Mouse (Mus musculus) embryonic facial prominence, embryonic 14.5 days (tissue): Measurements from ENCODE around the gene Recql5. TPM values are rescaled to one million over a fixed set of nuclear protein-coding genes. Genes with fewer than 3 reads are reported as not detected.

ENCODE experiments used
- ATAC-seq: fragments of 200-750 bp; cut with Nextera tagmentation; 2 replicates; pipeline ENCODE4 v1.8.0; 2017; ENCODE audit warnings: low read depth, moderate number of reproducible peaks, moderate TSS enrichment
- DNase-seq: peaks from one replicate; pipeline ENCODE4 v3.0.0-alpha.2; 2015; ENCODE audit warnings: low spot score
- H3K27ac ChIP-seq: fragments of 300-500 bp; sonication (generic); replicated peaks from 2 replicates; pipeline ENCODE4 v1.5.1; 2014; ENCODE audit warnings: low read depth, mild to moderate bottlenecking, low read length, moderate library complexity
- H3K27me3 ChIP-seq: fragments of 300-500 bp; sonication (generic); replicated peaks from 2 replicates; pipeline ENCODE4 v1.6.1; 2014; ENCODE audit warnings: low read length; ENCODE audit not compliant: control insufficient read depth, insufficient read depth
- H3K36me3 ChIP-seq: fragments of 300-500 bp; sonication (generic); 2 replicates; pipeline ENCODE4 v1.6.1; 2014; ENCODE audit warnings: low read length, mixed read lengths; ENCODE audit not compliant: control insufficient read depth, insufficient read depth
- H3K4me1 ChIP-seq: fragments of 300-500 bp; sonication (generic); 2 replicates; pipeline ENCODE4 v1.6.1; 2014; ENCODE audit warnings: antibody characterized with exemption, low read length; ENCODE audit not compliant: control insufficient read depth, insufficient read depth
- H3K4me2 ChIP-seq: fragments of 300-500 bp; sonication (generic); 2 replicates; pipeline ENCODE4 v1.6.1; 2014; ENCODE audit warnings: low read depth, mild to moderate bottlenecking, low read length, moderate library complexity, mixed read lengths
- H3K4me3 ChIP-seq: fragments of 300-500 bp; sonication (generic); 2 replicates; pipeline ENCODE4 v1.5.1; 2014; ENCODE audit warnings: low read depth, mild to moderate bottlenecking, low read length
- H3K9ac ChIP-seq: fragments of 300-500 bp; sonication (generic); 2 replicates; pipeline ENCODE4 v1.6.1; 2014; ENCODE audit warnings: low read depth, mild to moderate bottlenecking, low read length, moderate library complexity, mixed read lengths
- H3K9me3 ChIP-seq: fragments of 300-500 bp; sonication (generic); 2 replicates; pipeline ENCODE4 v1.6.1; 2016; ENCODE audit warnings: low read length; ENCODE audit not compliant: control insufficient read depth
- WGBS: fragments of 180-500 bp; shearing (Covaris S2); extraction: QIAGEN DNeasy Blood & Tissue Kit; methylation state at CpG from one replicate; pipeline ENCODE4 v1.1.7; 2014; 5-methylcytosine and 5-hydroxymethylcytosine counted together
- polyA plus RNA-seq: library from polyadenylated mRNA; unstranded; fragments of >200 nt; fragmentation: Nextera tagmentation; extraction: Ambion mirVana; gene quantifications from 2 replicates; pipeline ENCODE4 v1.2.1, GENCODE M21; 2014

Gene Recql5
- polyA plus RNA-seq, 1 experiment from 2014 or later, result 13.3 TPM

DNA sequence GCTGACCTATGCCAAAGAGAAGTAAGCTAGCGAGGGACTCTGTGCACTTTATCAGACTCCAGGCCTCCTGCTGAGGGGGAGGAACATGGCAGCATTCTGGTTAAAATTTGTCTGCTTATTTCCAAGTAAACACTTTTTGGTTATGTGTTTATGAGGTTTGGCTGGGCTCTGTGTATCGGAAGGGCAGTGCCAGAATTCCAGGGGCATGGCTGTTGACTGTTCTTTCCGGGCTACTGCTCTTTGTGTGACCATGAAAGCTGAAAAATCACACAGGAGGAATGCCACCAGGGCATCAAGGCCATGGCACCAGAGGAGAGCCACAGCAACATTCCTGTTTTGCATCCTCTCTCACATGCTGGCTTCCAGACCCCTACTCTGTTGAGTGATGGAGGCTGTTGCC lies 27.2 kb downstream of the Recql5 start:
- no peak overlapping the region for H3K9ac ChIP-seq
- 74% methylated on average over 3 of the region's 3 CpGs for WGBS
- H3K4me1 ChIP-seq, result peaks cover 26% of the 10 kb centered on the region
- H3K36me3 ChIP-seq, result peaks cover 11% of the 10 kb centered on the region; the same call in 1 of the 2 replicates
- H3K4me3 ChIP-seq, result no peak overlapping the region
- no peaks in the 10 kb centered on the region for H3K9me3 ChIP-seq
- ATAC-seq, result no peak
- no peak overlapping the region; the same call in 1 of the 2 replicates for H3K27ac ChIP-seq
- no peak overlapping the region for H3K4me2 ChIP-seq
- no peaks in the 10 kb centered on the region for H3K27me3 ChIP-seq
- DNase-seq, result no peak

DNA sequence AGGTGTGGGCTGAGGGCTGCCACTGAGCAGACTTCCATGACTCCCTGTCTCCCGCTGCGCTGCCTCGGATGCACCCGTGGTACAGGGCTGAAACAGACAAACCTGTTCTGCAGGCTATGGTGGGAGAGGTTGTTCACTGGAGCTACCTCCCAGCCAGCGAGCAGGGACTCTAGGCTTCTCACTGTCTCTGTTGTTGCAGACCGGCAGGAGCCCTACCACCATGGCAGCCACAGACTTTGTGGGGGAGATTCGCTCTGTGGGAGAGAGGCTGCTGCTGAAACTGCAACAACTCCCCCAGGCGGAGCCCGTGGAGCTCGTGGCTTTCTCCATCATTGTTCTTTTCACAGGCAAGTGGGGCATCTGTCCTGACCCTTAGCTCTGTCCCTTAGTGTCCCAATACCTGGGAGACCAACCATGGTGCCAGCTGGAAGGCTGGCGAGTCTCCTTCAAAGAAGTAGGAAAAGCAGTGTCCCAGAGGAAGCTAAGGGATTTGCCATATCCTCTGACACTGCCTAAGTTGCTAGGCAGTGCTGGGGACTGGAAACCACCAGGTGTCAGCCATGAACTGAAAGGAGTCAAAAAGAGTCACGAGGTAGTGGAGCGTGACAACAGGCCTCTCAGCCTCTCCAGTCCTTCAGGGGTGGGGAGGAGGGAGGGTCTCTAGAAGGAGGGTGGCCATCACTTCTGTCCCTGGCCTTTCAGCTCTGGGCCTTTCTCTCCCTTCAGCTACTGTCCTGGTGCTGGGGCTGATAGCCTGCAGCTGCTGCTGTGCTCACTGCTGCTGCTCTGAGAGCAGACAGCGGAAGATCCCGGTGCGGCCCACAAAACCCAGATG lies 28.1 kb downstream of the Recql5 start:
- WGBS, result 39% methylated on average over 15 of the region's 16 CpGs
- DNase-seq (peak; percentile 86), ATAC-seq (peak; percentile 79)
- H3K27me3 ChIP-seq, result no peaks in the 10 kb centered on the region
- peaks cover 10% of the 10 kb centered on the region; the same call in 1 of the 2 replicates for H3K36me3 ChIP-seq
- peak overlapping the region; percentile 62 for H3K27ac ChIP-seq
- peak overlapping the region; percentile 5; the same call in 1 of the 2 replicates for H3K4me2 ChIP-seq
- H3K9ac ChIP-seq, result peak overlapping the region; percentile 41
- no peaks in the 10 kb centered on the region for H3K9me3 ChIP-seq
- peaks cover 29% of the 10 kb centered on the region for H3K4me1 ChIP-seq
- H3K4me3 ChIP-seq, result no peak overlapping the region

GRCm38 (mm10) chr11:115904231-115904955 lies 28.9 kb downstream of the Recql5 start:
- Histone ChIP-seq H3K27me3 (no peaks in the 10 kb centered on the region), H3K36me3 (peaks cover 10% of the 10 kb centered on the region; the same call in 1 of the 2 replicates), H3K4me3 (no peak overlapping the region), H3K9ac (no peak overlapping the region; the same call in 1 of the 2 replicates), H3K4me2 (no peak overlapping the region; the same call in 1 of the 2 replicates), H3K4me1 (peaks cover 36% of the 10 kb centered on the region), H3K27ac (peak overlapping the region; percentile 62), H3K9me3 (no peaks in the 10 kb centered on the region)
- peak; percentile 14; the same call in 1 of the 2 replicates for ATAC-seq
- peak; percentile 71 for DNase-seq
- 69% methylated on average over 8 of the region's 8 CpGs for WGBS

GRCm38 (mm10) chr11:115903384-115904230 lies 29.7 kb downstream of the Recql5 start:
- H3K9ac ChIP-seq, result no peak overlapping the region
- DNase-seq, result peak; percentile 44
- H3K4me2 ChIP-seq, result no peak overlapping the region
- 0 out of 2 replicates have a peak overlapping the region, but pooled peaks have one; percentile 36 for H3K27ac ChIP-seq
- WGBS, result 73% methylated on average over 11 of the region's 11 CpGs
- no peaks in the 10 kb centered on the region for H3K9me3 ChIP-seq
- ATAC-seq, result no peak
- no peaks in the 10 kb centered on the region for H3K27me3 ChIP-seq
- H3K36me3 ChIP-seq, result peaks cover 10% of the 10 kb centered on the region; the same call in 1 of the 2 replicates
- no peak overlapping the region for H3K4me3 ChIP-seq
- peaks cover 36% of the 10 kb centered on the region for H3K4me1 ChIP-seq

DNA sequence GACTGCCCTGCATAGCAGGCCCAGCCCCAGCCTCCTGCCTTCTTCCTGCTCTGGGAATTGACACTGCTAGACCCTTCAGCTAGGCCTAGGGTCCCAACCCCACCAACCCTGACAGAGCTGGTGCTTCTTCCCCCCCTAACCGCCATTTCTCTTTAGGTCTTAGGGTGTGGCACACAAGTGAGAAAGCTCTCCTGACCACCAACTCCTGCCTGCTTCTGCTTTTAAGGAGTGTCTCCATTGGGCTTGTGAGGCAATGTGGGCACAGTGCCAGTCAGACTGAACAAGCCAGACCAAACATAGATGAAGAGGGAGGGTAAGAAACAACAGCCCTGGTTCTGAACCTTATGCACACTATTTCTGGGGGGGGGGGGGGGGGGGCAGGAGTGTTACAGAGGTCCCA lies 30.4 kb downstream of the Recql5 start:
- Histone ChIP-seq H3K27me3 (no peaks in the 10 kb centered on the region), H3K9me3 (no peaks in the 10 kb centered on the region), H3K4me2 (0 out of 2 replicates have a peak overlapping the region, but pooled peaks have one; percentile 0), H3K27ac (peak overlapping the region; percentile 50), H3K4me3 (no peak overlapping the region), H3K4me1 (peaks cover 36% of the 10 kb centered on the region), H3K36me3 (0 out of 2 replicates have a peak, but pooled peaks cover 4% of the 10 kb centered on the region), H3K9ac (no peak overlapping the region)
- ATAC-seq, result no peak
- peak; percentile 52 for DNase-seq
- WGBS, result 74% methylated on average over 1 of the region's 1 CpGs

GRCm38 (mm10) chr11:115902177-115902576 lies 31.1 kb downstream of the Recql5 start:
- WGBS, result 58% methylated on average over 5 of the region's 5 CpGs
- H3K4me1 ChIP-seq, result peaks cover 36% of the 10 kb centered on the region
- H3K27ac ChIP-seq, result no peak overlapping the region
- H3K27me3 ChIP-seq, result no peaks in the 10 kb centered on the region
- H3K36me3 ChIP-seq, result 0 out of 2 replicates have a peak, but pooled peaks cover 4% of the 10 kb centered on the region
- DNase-seq (no peak), ATAC-seq (no peak)
- H3K4me2 ChIP-seq, result 0 out of 2 replicates have a peak overlapping the region, but pooled peaks have one; percentile 0
- no peaks in the 10 kb centered on the region for H3K9me3 ChIP-seq
- H3K9ac ChIP-seq, result no peak overlapping the region
- no peak overlapping the region for H3K4me3 ChIP-seq

GRCm38 (mm10) chr11:115901338-115902161 lies 31.7 kb downstream of the Recql5 start:
- no peaks in the 10 kb centered on the region for H3K9me3 ChIP-seq
- 87% methylated on average over 8 of the region's 9 CpGs for WGBS
- ATAC-seq, result no peak
- no peak overlapping the region for H3K4me3 ChIP-seq
- no peak for DNase-seq
- no peak overlapping the region for H3K4me2 ChIP-seq
- no peaks in the 10 kb centered on the region for H3K27me3 ChIP-seq
- H3K36me3 ChIP-seq, result 0 out of 2 replicates have a peak, but pooled peaks cover 5% of the 10 kb centered on the region
- peak overlapping the region; percentile 19; the same call in 1 of the 2 replicates for H3K9ac ChIP-seq
- H3K27ac ChIP-seq, result no peak overlapping the region
- H3K4me1 ChIP-seq, result peaks cover 36% of the 10 kb centered on the region
